Mouse (Mus musculus): ENCODE results near the gene Taf8. TPM values are rescaled to one million over a fixed set of nuclear protein-coding genes. Genes with fewer than 3 reads are reported as not detected.

Taf8 gene
- polyA plus RNA-seq (2012; rRNA removed): 47.4 and 48.0 TPM in 2 replicates

DNA sequence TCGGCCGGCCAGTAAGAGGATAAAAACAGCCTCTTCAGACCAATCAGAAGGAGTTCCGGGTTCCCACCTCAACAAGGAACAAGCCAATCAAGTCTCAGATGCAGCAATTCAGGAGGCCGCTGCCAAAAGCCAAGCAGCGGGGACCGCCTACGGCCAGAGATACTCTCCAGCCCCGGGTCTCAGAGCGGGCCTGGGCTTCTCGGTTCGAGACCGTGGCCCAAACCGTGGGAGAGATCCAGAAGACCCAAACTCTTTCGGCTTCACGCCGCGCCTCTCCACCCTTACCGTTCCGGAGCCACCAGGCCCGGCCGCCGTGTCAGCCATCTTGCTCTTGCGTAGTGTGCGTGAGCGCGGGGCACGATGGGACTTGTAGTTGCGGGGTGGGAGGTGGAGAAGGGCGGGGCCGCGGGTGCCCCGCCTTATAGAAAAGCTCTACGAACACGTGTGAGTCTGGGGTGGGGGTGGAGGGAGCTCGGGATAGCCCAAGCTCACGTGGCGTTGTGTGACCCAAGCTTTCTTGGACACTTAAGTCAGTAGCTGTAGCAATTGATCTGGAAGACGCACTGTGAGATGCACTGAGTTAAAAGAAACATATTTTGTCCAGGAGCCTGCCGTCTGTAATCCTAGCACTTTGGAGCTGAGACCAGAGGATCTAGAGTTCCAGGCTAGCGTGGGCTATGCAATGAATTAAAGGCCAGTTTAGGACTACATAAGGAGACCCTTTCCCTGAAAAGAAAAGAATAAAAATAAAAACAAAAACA is at the start of gene Taf8:
Gene Taf8 (minus strand): TSS at position 347 of the 761 bp plus-strand sequence.

DNA sequence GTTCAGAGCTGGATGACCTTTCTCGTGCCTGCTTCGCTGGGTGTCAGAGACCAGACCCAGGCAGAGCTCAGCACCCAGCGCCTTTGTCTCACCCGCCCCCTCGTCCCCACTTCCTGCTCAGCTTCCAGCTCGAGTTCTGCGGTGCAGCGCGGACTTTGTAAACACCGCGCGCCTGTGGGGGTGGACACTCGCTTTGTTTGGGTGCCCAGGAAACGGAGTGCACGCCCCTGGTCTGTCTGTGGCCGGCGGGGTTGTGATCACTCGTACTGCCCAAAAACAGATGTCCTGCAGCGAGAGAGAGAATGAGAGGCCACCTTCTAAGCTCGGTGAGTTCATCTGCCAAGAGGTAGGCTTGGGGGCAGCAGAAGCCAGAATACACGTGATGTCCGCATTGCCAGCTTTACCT is 2.9 kb upstream of the Taf8 start, which contains the start of gene Ccnd3:
Gene Ccnd3 (plus strand): TSS at position 111 of the 406 bp plus-strand sequence.

DNA sequence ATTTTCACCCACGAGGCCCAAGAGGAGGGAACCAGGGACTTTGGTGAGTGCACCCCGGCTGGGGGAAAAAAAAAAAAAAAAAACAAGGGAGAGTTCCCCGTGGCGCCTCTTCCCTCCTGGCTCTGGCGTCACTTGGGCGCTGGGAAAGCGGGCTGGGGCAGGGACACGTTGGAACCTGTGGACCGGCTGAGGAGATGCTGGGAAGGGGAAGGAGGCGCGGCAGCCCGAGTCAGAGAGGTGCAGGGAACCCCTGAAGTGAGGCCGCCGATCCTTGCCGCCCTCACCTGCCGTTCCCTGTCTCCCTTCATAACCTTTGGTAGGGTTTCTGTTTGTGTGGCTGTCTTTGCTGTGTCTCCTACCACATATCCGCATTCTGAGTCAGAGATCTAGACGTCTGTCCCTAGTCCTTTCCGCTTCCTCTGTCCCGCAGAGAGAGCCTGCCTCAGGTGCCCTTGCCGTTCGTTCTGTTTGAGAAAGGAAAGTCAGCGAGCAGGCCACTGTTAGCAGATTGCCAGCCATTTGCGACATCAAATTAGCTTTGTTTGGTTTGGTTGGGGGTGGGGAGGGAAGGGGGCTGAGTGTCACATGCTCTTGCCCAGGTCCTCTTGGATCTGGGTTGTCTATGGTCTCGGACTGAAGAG is 65.1 kb downstream of the Taf8 start, which contains the start of gene 1700001C19Rik:
Gene 1700001C19Rik (minus strand): TSS at position 470 of the 641 bp plus-strand sequence.

DNA sequence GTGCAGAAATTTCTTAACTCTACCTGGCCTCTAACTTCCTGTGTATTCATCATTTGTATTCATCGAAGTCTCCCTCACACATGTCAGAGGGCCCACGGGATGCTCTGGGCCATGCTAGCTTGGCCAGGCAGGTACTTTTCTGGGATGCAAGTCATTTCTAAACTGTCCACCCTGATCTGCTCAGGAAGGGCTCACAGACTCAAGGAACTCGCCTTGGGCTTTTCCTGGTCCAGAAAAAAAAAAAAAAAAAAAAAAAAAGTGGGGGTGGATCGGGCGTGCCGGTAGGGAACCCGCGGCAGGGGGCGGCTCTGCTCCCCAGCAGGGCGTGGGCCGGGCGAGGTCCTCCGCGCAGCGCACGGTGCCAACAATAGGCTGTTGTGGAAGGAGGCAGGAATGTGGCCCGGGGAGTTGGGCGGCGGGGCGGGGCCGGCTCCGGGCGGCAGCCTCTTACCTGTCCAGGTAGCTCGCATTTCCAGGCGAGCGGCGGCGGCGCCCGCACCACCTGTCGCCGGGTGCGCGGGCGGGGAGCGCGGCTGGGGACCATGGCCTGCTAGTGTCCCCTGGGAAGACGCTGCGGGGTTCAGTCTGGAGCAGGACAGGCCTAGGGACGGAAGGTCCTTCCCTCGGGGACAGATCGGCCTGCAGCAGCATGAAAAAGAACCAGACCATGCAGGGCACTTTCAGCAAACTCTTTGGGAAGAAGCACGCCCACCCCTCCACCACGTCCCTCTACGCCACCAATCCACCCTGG is 65.8 kb downstream of the Taf8 start, which contains the start of gene AI661453:
Gene AI661453 (plus strand): TSS at position 460 of the 751 bp plus-strand sequence.

Other genes with a start within 250 kb of the Taf8 start
- 49.7 and 55.2 TPM in 2 replicates for gene Mrps10, start 133.4 kb downstream of the Taf8 start, polyA plus RNA-seq (2012; rRNA removed)
- gene Guca1b, start 116.9 kb downstream of the Taf8 start, polyA plus RNA-seq (2012; rRNA removed): 1.1 and 1.3 TPM in 2 replicates
- gene Guca1a, start 101.7 kb downstream of the Taf8 start, polyA plus RNA-seq (2012; rRNA removed): 0.99 and 2.2 TPM in 2 replicates
- 0.60 and 0.67 TPM in 2 replicates for gene AI661453, start 65.7 kb downstream of the Taf8 start, polyA plus RNA-seq (2012; rRNA removed)
- 0.05 and 0.15 TPM in 2 replicates for gene 1700001C19Rik, start 64.9 kb downstream of the Taf8 start, polyA plus RNA-seq (2012; rRNA removed)
- gene Ccnd3, start 2.8 kb upstream of the Taf8 start, polyA plus RNA-seq (2012; rRNA removed): 194 and 197 TPM in 2 replicates
- gene Bysl, start 109.2 kb upstream of the Taf8 start, polyA plus RNA-seq (2012; rRNA removed): 23.2 and 24.1 TPM in 2 replicates
- gene Med20, start 109.3 kb upstream of the Taf8 start, polyA plus RNA-seq (2012; rRNA removed): 47.8 and 57.1 TPM in 2 replicates
- 2.2 and 4.3 TPM in 2 replicates for gene Gm20517, start 109.3 kb upstream of the Taf8 start, polyA plus RNA-seq (2012; rRNA removed)
- gene Usp49, start 128.4 kb upstream of the Taf8 start, polyA plus RNA-seq (2012; rRNA removed): 21.1 and 27.6 TPM in 2 replicates
- 104 and 158 TPM in 2 replicates for gene Tomm6, start 186.1 kb upstream of the Taf8 start, polyA plus RNA-seq (2012; rRNA removed)
- gene Frs3, start 186.7 kb upstream of the Taf8 start, polyA plus RNA-seq (2012; rRNA removed): 18.9 and 19.9 TPM in 2 replicates
- 0.94 and 2.4 TPM in 2 replicates for gene Gm21981, start 192.2 kb upstream of the Taf8 start, polyA plus RNA-seq (2012; rRNA removed)
- 0.93 and 4.4 TPM in 2 replicates for gene Prickle4, start 192.4 kb upstream of the Taf8 start, polyA plus RNA-seq (2012; rRNA removed)
- not detected in 2 replicates for gene Pgc, start 224.6 kb upstream of the Taf8 start, polyA plus RNA-seq (2012; rRNA removed)
- 2.1 and 2.8 TPM in 2 replicates for gene Tfeb, start 234.7 kb upstream of the Taf8 start, polyA plus RNA-seq (2012; rRNA removed)